Mouse (Mus musculus): ENCODE measurements at regions not wholly inside any gene's neighbourhood (a gene's known extent, or its start where the extent isn't known, plus 50 kb on each side); places are given as distances from the start of the nearest gene placed in this dataset.

DNA sequence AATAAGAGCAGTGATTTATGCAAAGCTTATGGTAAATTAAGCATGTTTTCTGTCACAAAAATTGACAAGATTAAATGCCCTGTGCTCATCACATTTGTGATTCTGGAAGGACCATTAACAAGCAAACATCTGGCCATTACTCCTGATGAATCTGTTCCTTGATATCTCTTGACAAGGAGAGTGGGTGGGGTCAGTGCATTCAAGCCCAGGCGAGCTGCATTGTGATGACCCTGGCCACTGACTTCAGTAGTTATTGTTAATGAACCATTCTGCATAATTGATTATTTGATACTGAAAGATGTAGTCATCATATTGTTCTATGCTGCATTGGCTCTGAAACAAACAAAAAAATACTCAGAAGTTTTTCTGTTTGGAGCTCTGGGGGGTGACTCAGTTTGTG, 115.4 kb upstream of the Prmt6 start:
- DNase-seq = no peak

GRCm38 (mm10) chr3:110361900-110362299, 111.1 kb upstream of the Prmt6 start:
- DNase-seq = no peak

GRCm38 (mm10) chr3:110356822-110357594, 106.2 kb upstream of the Prmt6 start:
- no peak for DNase-seq

DNA sequence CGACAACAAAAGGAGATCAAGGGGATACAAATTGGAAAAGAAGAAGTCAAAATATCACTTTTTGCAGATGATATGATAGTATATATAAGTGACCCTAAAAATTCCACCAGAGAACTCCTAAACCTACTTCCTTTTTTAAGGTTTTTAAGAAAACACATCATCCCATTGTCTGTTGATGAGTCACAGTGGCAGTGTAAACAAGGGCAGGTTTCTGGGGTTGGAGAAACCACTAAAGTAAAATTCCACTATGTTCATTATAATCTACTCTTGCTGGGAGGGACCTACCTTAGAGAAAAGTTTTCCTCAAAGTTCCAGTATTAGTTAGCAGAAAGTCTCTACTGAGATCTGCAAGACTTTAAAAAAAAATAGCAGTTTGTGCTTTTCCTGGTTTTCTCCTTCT, 102.9 kb upstream of the Prmt6 start:
- DNase-seq = no peak

DNA sequence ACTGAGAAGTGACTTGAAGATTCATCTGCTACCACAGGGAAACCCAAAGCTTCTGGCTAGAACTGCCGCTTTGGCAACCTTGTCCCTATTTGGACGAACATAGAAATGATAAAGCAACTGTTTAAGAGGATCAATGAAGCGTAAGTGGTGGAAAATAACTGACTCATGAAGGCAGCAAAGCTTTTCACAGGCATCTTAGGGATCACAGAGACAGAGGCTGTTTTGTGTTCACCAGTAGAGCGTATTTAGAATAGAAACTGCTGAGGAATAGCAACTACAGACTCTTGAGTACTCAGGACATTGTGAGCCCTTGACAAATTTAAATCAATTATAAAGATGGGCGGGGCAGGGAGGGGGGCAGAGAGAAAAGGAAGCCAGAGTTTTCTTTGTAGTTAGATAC, 99.3 kb upstream of the Prmt6 start:
- no peak for DNase-seq

DNA sequence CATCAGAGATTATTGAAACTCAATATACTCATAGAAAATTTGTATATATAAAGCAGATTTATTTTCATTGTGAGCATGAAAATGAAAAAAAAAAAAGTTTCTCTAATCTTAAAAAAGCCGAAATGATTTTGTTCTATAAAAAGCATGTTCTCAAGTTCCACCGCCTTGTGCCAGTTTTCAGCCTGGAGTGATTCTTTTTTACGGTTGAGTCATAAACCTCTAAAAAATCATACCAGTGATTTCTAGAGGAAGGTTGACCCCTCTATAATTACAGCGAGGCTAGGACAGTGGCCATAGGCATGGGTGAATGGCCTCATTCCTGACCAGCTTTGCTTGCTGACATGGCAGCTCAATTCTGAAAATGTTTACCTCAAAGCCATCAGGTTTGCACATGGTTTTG, 98.6 kb upstream of the Prmt6 start:
- DNase-seq = no peak

- DNase-seq = no peak
These were observed 94.0 kb upstream of the Prmt6 start for GRCm38 (mm10) chr3:110344846-110345245.

DNA sequence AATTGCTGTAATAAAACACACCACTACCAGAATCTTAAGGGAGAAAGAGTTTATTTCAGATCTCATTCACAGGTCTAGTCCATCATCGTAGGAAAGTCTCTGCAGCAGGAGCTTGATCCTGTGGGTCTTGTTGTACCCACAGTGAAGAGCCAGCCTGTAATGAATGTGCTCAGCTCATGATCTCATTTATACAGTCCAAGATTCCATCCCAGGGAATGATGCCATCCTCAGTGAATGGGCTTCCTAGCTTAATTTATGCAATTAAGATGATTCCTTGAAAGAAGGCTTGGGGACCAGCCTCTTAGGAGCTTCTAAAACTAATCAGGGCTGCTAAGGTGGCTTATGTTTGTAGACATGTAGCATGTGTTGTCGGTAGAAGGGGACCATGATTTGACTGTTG, 89.3 kb upstream of the Prmt6 start:
- no peak for DNase-seq

DNA sequence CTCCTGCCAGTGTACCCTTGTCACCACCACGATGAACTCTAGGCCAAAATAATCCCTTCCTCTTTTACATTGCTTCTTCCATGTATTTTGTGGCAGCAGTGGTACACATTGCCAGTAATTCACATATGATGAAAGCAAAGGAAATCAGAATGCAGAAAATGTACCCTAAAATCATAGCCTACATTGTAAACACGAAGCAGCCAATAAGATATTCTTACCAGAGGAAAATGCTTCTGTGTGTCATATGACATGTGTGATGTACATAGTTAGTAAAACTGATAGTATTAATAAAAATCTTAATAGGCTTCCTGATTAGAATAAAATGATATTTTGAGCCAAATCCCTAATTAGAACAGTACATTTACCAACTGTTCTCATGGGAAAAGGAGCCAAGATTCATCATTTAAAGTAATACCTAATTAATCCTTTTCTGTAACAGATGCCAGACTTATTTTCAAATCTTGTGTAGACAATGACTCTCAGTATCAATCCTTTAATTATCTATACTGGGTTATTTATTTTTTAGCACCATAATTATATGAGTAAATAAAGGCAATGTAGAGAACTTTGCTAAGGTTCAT, 88.3 kb upstream of the Prmt6 start:
- no peak for DNase-seq

DNA sequence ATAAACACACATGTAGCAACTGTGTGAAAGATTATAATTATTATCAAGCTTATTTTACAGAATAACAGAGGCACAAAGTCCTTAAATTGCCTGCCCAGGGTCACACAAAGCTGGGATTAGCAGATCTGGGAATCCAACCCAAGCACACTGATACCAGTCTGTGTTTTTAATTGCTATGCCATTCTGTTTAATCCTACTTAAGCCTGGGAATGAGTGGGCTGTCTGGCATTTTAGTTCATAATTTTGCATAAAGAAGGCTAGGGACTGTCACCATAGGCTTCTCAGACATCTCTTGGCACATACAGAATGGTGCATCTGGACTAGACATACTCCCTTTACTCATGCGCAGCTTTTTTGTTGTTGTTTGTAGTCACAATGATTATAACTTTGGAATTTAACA, 78.4 kb upstream of the Prmt6 start:
- DNase-seq = no peak

GRCm38 (mm10) chr3:110310270-110310669, 59.5 kb upstream of the Prmt6 start:
- DNase-seq = no peak

- DNase-seq = peak; percentile 1
These were observed 52.4 kb upstream of the Prmt6 start for GRCm38 (mm10) chr3:110303166-110303565.

Data from adrenal gland, adult 8-10 months (tissue).